Mouse (Mus musculus) retina, postnatal 1 day (tissue): ENCODE measurements around the gene Dab2.

Experiments
- DNase-seq: peaks from one replicate; pipeline ENCODE4 v3.0.0-alpha.2; 2012

Gene Dab2

GRCm38 (mm10) chr15:6299554-6299953, at the start of gene Dab2:
Dab2 (plus strand) TSS chr15:6299788.
- no peak for DNase-seq

- no peak for DNase-seq
These were observed 46.1 kb upstream of the Dab2 start for GRCm38 (mm10) chr15:6253471-6253870.

- DNase-seq = no peak
These were observed 45.2 kb upstream of the Dab2 start for GRCm38 (mm10) chr15:6254383-6254782.

GRCm38 (mm10) chr15:6257049-6257448, 42.5 kb upstream of the Dab2 start:
- no peak for DNase-seq

GRCm38 (mm10) chr15:6259957-6260740, 39.4 kb upstream of the Dab2 start:
- DNase-seq = no peak

GRCm38 (mm10) chr15:6260741-6261430, 38.7 kb upstream of the Dab2 start:
- DNase-seq = no peak

GRCm38 (mm10) chr15:6267147-6267758, 32.3 kb upstream of the Dab2 start:
- no peak for DNase-seq

GRCm38 (mm10) chr15:6278606-6279468, 20.8 kb upstream of the Dab2 start:
- DNase-seq = no peak

- DNase-seq = no peak
These were observed 19.6 kb upstream of the Dab2 start for GRCm38 (mm10) chr15:6280021-6280451.

GRCm38 (mm10) chr15:6283249-6283648, 16.3 kb upstream of the Dab2 start:
- DNase-seq = no peak

GRCm38 (mm10) chr15:6296071-6296470, 3.5 kb upstream of the Dab2 start:
- DNase-seq = no peak

- DNase-seq = no peak
These were observed 862 bp upstream of the Dab2 start for GRCm38 (mm10) chr15:6298726-6299125.

GRCm38 (mm10) chr15:6302219-6302618, 2.6 kb downstream of the Dab2 start:
- DNase-seq = no peak

- no peak for DNase-seq
These were observed 4.2 kb downstream of the Dab2 start for GRCm38 (mm10) chr15:6303822-6304221.

GRCm38 (mm10) chr15:6309633-6310032, 10.0 kb downstream of the Dab2 start:
- no peak for DNase-seq

- DNase-seq = no peak
These were observed 10.8 kb downstream of the Dab2 start for GRCm38 (mm10) chr15:6310417-6310816.

- DNase-seq = no peak
These were observed 12.8 kb downstream of the Dab2 start for GRCm38 (mm10) chr15:6312396-6312795.

- DNase-seq = no peak
These were observed 19.8 kb downstream of the Dab2 start for GRCm38 (mm10) chr15:6319352-6319751.

- peak; percentile 29 for DNase-seq
These were observed 20.9 kb downstream of the Dab2 start for GRCm38 (mm10) chr15:6320501-6320900.

GRCm38 (mm10) chr15:6321263-6321662, 21.7 kb downstream of the Dab2 start:
- no peak for DNase-seq

GRCm38 (mm10) chr15:6322311-6322710, 22.7 kb downstream of the Dab2 start:
- DNase-seq = no peak

- no peak for DNase-seq
These were observed 24.0 kb downstream of the Dab2 start for GRCm38 (mm10) chr15:6323577-6323976.

GRCm38 (mm10) chr15:6325443-6325842, 25.9 kb downstream of the Dab2 start:
- DNase-seq = no peak
